Mouse (Mus musculus) limb, embryonic 14.5 days (tissue): ENCODE results near the gene Capn9. TPM values are rescaled to one million over a fixed set of nuclear protein-coding genes. Genes with fewer than 3 reads are reported as not detected.
A peak's percentile ranks its signal among the peaks of the same experiment; 100 is the strongest.

Source experiments
- ATAC-seq: fragments of 200-750 bp; cut with Nextera tagmentation; 2 replicates; pipeline ENCODE4 v1.8.0; 2017; ENCODE audit warnings: low read depth, moderate number of reproducible peaks, moderate TSS enrichment; ENCODE audit not compliant: low FRiP score
- DNase-seq: peaks from one replicate; pipeline ENCODE4 v3.0.0-alpha.2; 2015; ENCODE audit warnings: low spot score
- H3K27ac ChIP-seq: fragments of 300-500 bp; sonication (generic); replicated peaks from 2 replicates; pipeline ENCODE4 v1.5.1; 2014; ENCODE audit warnings: low read depth, mild to moderate bottlenecking, low read length, moderate library complexity, mixed read lengths
- H3K27me3 ChIP-seq: fragments of 300-500 bp; sonication (generic); 2 replicates; pipeline ENCODE4 v1.6.1; 2014; ENCODE audit warnings: low read length, mixed read lengths; ENCODE audit not compliant: control insufficient read depth, insufficient read depth
- H3K36me3 ChIP-seq: fragments of 300-500 bp; sonication (generic); 2 replicates; pipeline ENCODE4 v1.6.1; 2014; ENCODE audit warnings: mild to moderate bottlenecking, low read length, moderate library complexity, mixed read lengths; ENCODE audit not compliant: control insufficient read depth, insufficient read depth
- H3K4me1 ChIP-seq: fragments of 300-500 bp; sonication (generic); 2 replicates; pipeline ENCODE4 v1.6.1; 2014; ENCODE audit warnings: antibody characterized with exemption, low read length, mixed read lengths; ENCODE audit not compliant: control insufficient read depth, insufficient read depth
- H3K4me2 ChIP-seq: fragments of 300-500 bp; sonication (generic); replicated peaks from 2 replicates; pipeline ENCODE4 v1.6.1; 2014; ENCODE audit warnings: low read depth, mild to moderate bottlenecking, low read length, moderate library complexity; ENCODE audit not compliant: severe bottlenecking
- H3K4me3 ChIP-seq: fragments of 300-500 bp; sonication (generic); replicated peaks from 2 replicates; pipeline ENCODE4 v1.5.1; 2014; ENCODE audit warnings: low read length
- H3K9ac ChIP-seq: fragments of 300-500 bp; sonication (generic); 2 replicates; pipeline ENCODE4 v1.6.1; 2014; ENCODE audit warnings: mild to moderate bottlenecking, low read depth, low read length, moderate library complexity; ENCODE audit not compliant: severe bottlenecking
- H3K9me3 ChIP-seq: fragments of 300-500 bp; sonication (generic); 2 replicates; pipeline ENCODE4 v1.6.1; 2016; ENCODE audit warnings: low read length; ENCODE audit not compliant: control insufficient read depth
- POLR2A ChIP-seq: fragments of 200-500 bp; IDR thresholded peaks from 2 replicates; pipeline ENCODE4 v1.8.0; 2012; ENCODE audit warnings: inconsistent platforms, mild to moderate bottlenecking, moderate library complexity, borderline replicate concordance; ENCODE audit not compliant: insufficient read depth, insufficient read length; ENCODE audit errors: extremely low read depth
- WGBS: fragments of 180-500 bp; shearing (Covaris S2); extraction: QIAGEN DNeasy Blood & Tissue Kit; methylation state at CpG from one replicate; pipeline ENCODE4 v1.1.7; 2014; 5-methylcytosine and 5-hydroxymethylcytosine counted together
- polyA plus RNA-seq, 2 experiments: library from polyadenylated mRNA; depleted of rRNA in 1 of 2; stranded (reverse) in 1 of 2; unstranded in 1 of 2; fragments of >200 nt; fragmentation: Nextera tagmentation in 1 of 2; extraction: Ambion mirVana in 1 of 2; gene quantifications; 2 replicates each; pipeline versions ENCODE4 v1.2.1 to v1.2.3; 2012 to 2014

The Capn9 gene
- polyA plus RNA-seq, 2 experiments = 0.03 to 0.15 TPM

GRCm38 (mm10) chr8:124571732-124572429 lies 4.0 kb upstream of the Capn9 start:
- no peak for TF ChIP-seq POLR2A
- WGBS = 69% methylated on average over 8 of the region's 8 CpGs
- ATAC-seq (no peak), DNase-seq (peak; percentile 46)
- Histone ChIP-seq H3K27ac (peak overlapping the region; percentile 52; the same call in 1 of the 2 replicates), H3K4me1 (0 out of 2 replicates have a peak, but pooled peaks cover 5% of the 10 kb centered on the region), H3K4me2 (no peak overlapping the region), H3K9ac (no peak overlapping the region; the same call in 1 of the 2 replicates), H3K9me3 (no peaks in the 10 kb centered on the region), H3K27me3 (no peaks in the 10 kb centered on the region), H3K36me3 (no peaks in the 10 kb centered on the region), H3K4me3 (no peak overlapping the region)

- H3K4me1 ChIP-seq = 0 out of 2 replicates have a peak, but pooled peaks cover 5% of the 10 kb centered on the region
- ATAC-seq = no peak
- no peak overlapping the region for H3K9ac ChIP-seq
- H3K27me3 ChIP-seq = no peaks in the 10 kb centered on the region
- DNase-seq = no peak
- no peak overlapping the region for H3K4me2 ChIP-seq
- H3K4me3 ChIP-seq = no peak overlapping the region
- no peak overlapping the region for H3K27ac ChIP-seq
- H3K36me3 ChIP-seq = no peaks in the 10 kb centered on the region
- no peaks in the 10 kb centered on the region for H3K9me3 ChIP-seq
- no peak for TF ChIP-seq POLR2A
Observed at GRCm38 (mm10) chr8:124572430-124572775, 3.5 kb upstream of the Capn9 start.

DNA sequence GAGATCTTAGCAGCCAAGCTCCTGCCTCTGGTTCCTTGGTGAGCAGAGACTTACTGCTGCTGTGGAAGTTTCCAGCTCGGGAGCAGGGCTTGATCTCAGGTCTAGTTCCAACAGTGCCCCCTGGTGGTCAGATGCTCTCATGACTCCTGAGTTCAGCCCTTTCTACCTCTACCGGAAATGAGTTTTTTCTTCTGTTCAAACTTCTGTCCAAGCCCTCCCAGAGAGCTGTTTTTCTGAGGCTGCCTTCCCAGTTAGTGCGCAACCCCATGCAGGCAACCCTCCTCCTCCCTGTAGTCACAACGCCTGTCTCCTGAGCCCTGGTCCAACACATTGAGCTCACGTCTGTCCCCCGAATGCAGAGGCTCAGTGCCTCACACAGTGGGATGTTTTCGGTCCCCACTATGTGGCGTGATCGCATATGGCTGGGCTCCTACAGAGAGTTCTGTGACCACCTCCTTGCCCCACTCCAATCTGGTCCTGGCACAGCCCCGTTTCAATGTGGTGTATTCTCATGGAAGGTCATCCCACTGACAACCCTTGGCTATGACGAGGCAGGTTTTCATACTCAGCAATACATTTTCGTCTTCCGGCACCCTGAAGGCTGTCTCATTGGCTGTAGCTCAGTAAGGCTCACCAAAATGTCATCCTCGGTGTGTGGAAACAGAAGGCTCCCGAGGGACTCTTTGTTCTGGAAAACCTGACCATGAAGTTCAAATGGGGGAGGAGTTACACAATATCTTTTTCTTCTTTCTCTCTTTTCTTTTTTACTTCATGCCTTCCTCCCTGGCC lies 2.2 kb upstream of the Capn9 start:
- Histone ChIP-seq H3K27me3 (no peaks in the 10 kb centered on the region), H3K36me3 (no peaks in the 10 kb centered on the region), H3K9ac (no peak overlapping the region), H3K27ac (no peak overlapping the region), H3K4me1 (0 out of 2 replicates have a peak, but pooled peaks cover 5% of the 10 kb centered on the region), H3K4me3 (no peak overlapping the region), H3K4me2 (no peak overlapping the region), H3K9me3 (no peaks in the 10 kb centered on the region)
- WGBS = 65% methylated on average over 15 of the region's 15 CpGs
- TF ChIP-seq POLR2A = no peak
- peak; percentile 96 for DNase-seq
- ATAC-seq = peak; percentile 66; the same call in 1 of the 2 replicates

DNA sequence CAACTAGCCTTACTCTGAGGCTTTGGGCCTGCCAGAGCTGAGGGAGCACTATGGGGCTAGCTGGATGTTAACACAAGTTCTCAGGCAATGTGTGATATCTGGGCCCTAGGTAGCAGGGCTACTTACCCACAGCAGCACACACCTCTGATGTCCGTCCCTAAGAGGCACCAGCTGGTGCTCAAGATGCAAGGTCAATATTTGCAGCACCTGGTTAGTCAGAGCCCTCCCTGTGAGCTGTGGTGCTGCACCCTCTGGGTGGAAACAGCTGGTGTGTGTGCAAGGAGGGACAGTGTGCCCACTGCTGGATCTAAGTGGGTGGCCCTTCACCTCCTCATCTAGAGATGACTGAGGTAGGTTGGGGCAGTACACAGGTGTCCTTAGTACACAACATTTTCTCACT lies 840 bp downstream of the Capn9 start:
- no peaks in the 10 kb centered on the region for H3K27me3 ChIP-seq
- no peak overlapping the region for H3K27ac ChIP-seq
- no peak overlapping the region for H3K4me3 ChIP-seq
- H3K36me3 ChIP-seq = no peaks in the 10 kb centered on the region
- no peaks in the 10 kb centered on the region for H3K9me3 ChIP-seq
- 0 out of 2 replicates have a peak, but pooled peaks cover 2% of the 10 kb centered on the region for H3K4me1 ChIP-seq
- no peak overlapping the region for H3K4me2 ChIP-seq
- ATAC-seq (no peak), DNase-seq (no peak)
- no peak overlapping the region for H3K9ac ChIP-seq
- TF ChIP-seq POLR2A = no peak
- WGBS = 67% methylated on average over 1 of the region's 1 CpGs

DNA sequence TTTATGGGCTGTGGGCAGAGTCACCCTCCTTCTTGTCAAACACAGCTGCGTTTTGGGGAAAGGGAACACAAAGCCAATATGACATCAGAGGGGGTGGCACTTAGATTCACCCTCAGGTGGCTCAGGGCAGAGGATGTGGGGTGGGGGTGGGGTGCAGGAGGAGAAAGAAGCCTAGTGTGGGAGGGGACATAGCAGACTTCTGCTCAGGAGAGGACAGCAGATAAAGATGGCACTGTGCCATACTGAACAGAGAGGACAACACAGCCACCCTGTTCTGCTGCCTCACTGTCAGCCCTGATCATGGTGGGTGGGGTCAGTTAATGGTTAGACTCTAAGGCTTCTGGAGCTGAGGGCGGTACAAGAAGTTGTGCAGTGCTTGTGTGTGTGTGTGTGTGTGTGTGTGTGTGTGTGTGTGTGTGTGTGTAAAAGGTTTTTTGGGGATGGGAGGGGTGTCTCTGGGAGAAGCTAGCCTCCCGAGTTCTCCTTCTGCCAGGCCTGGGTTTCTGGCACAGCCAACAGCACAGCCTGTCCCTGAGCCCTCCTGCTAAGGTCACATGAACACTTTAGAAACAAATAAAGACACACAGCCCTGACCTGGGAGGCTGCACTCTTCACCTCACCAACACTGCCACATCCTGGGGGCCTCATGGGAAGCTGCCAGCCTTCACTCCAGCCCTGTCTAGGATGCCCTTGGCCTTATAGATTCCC lies 10.0 kb downstream of the Capn9 start:
- no peaks in the 10 kb centered on the region for H3K36me3 ChIP-seq
- no peak overlapping the region for H3K27ac ChIP-seq
- 24% methylated on average over 2 of the region's 3 CpGs for whole genome bisulfite sequencing
- no peaks in the 10 kb centered on the region for H3K9me3 ChIP-seq
- no peak overlapping the region for H3K4me3 ChIP-seq
- no peaks in the 10 kb centered on the region for H3K27me3 ChIP-seq
- TF ChIP-seq POLR2A = no peak
- no peak overlapping the region for H3K9ac ChIP-seq
- H3K4me1 ChIP-seq = no peaks in the 10 kb centered on the region
- no peak overlapping the region for H3K4me2 ChIP-seq
- DNase-seq (no peak), ATAC-seq (no peak)
